Mouse (Mus musculus): ENCODE results near the gene Mak.

- TF ChIP-seq CTCF (IDR thresholded peaks at IDR 0.05; ENCODE audit: borderline replicate concordance, control insufficient read depth, extremely low read depth, insufficient read depth, low read length, poor library complexity) (no peak), POLR2A (IDR thresholded peaks at IDR 0.05; ENCODE audit: control insufficient read depth, extremely low read depth, insufficient read depth, low read length, poor library complexity) (no peak)
These were observed 61.7 kb downstream of the Mak start for GRCm38 (mm10) chr13:41017832-41018231.

All from thymus, adult 2 months (tissue).